Mouse (Mus musculus) myocyte (in vitro differentiated cells): ENCODE results near the gene Tldc1. TPM values are rescaled to one million over a fixed set of nuclear protein-coding genes. Genes with fewer than 3 reads are reported as not detected.

Experiments used
- H3K27me3 ChIP-seq: one replicate; pipeline ENCODE4 v1.6.1; 2011; ENCODE audit not compliant: control insufficient read depth, insufficient read depth, insufficient read length
- H3K36me3 ChIP-seq: one replicate; pipeline ENCODE4 v1.6.1; 2011; ENCODE audit not compliant: control insufficient read depth, insufficient read depth
- H3K4me2 ChIP-seq: one replicate; pipeline ENCODE4 v1.6.1; 2011; ENCODE audit warnings: low read depth, control low read depth
- H3K4me3 ChIP-seq: one replicate; pipeline ENCODE4 v1.5.1; 2011; ENCODE audit warnings: mild to moderate bottlenecking, control low read depth, moderate library complexity
- H3K79me2 ChIP-seq: one replicate; pipeline ENCODE4 v1.6.1; 2011; ENCODE audit not compliant: control insufficient read depth, insufficient read depth
- H3ac ChIP-seq: one replicate; pipeline ENCODE4 v1.6.1; 2011; ENCODE audit not compliant: control insufficient read depth, insufficient read length
- CEBPB ChIP-seq: IDR thresholded peaks from 2 replicates; pipeline ENCODE4 v1.6.1; 2011; ENCODE audit warnings: mild to moderate bottlenecking, moderate library complexity; ENCODE audit not compliant: poor library complexity, insufficient read depth, severe bottlenecking
- E2F4 ChIP-seq: IDR thresholded peaks from one replicate; pipeline ENCODE4 v1.6.1; 2011; ENCODE audit warnings: mild to moderate bottlenecking, control low read depth, moderate library complexity; ENCODE audit not compliant: insufficient read depth
- MAX ChIP-seq: IDR thresholded peaks from one replicate; pipeline ENCODE4 v1.6.1; 2011; ENCODE audit warnings: low read depth, mild to moderate bottlenecking, control low read depth
- MYOD1 ChIP-seq, 3 experiments: IDR thresholded peaks; one replicate each; pipeline ENCODE4 v1.6.1; 2011; ENCODE audit warnings: control low read depth in 2 of 3, low read depth in 2 of 3, mild to moderate bottlenecking in 2 of 3, moderate library complexity in 1 of 3; ENCODE audit not compliant: insufficient read length in 2 of 3, control insufficient read depth in 1 of 3
- MYOG ChIP-seq, 3 experiments: IDR thresholded peaks; one replicate each; pipeline ENCODE4 v1.6.1; 2011; ENCODE audit warnings: control low read depth in 2 of 3, low read depth in 2 of 3, mild to moderate bottlenecking in 2 of 3; ENCODE audit not compliant: insufficient read length in 2 of 3, control insufficient read depth in 1 of 3, insufficient read depth in 1 of 3
- POLR2A ChIP-seq: IDR thresholded peaks from one replicate; pipeline ENCODE4 v1.6.1; 2011; ENCODE audit warnings: low read depth, mild to moderate bottlenecking, control low read depth, moderate library complexity; ENCODE audit not compliant: insufficient read length
- POLR2AphosphoS2 ChIP-seq: IDR thresholded peaks from one replicate; pipeline ENCODE4 v1.6.1; 2011; ENCODE audit warnings: low read depth, control low read depth; ENCODE audit not compliant: insufficient read length
- REST ChIP-seq: IDR thresholded peaks from one replicate; pipeline ENCODE4 v1.6.1; 2011; ENCODE audit warnings: mild to moderate bottlenecking, control low read depth, moderate library complexity; ENCODE audit not compliant: insufficient read depth, insufficient read length
- SRF ChIP-seq: IDR thresholded peaks from one replicate; pipeline ENCODE4 v1.6.1; 2011; ENCODE audit warnings: low read depth; ENCODE audit not compliant: control insufficient read depth, insufficient read length
- TCF12 ChIP-seq: IDR thresholded peaks from one replicate; pipeline ENCODE4 v1.6.1; 2011; ENCODE audit warnings: mild to moderate bottlenecking, control low read depth; ENCODE audit not compliant: poor library complexity, insufficient read depth, severe bottlenecking
- TCF3 ChIP-seq: IDR thresholded peaks from one replicate; pipeline ENCODE4 v1.6.1; 2011; ENCODE audit warnings: low read depth, control low read depth; ENCODE audit not compliant: insufficient read length
- USF1 ChIP-seq: IDR thresholded peaks from one replicate; pipeline ENCODE4 v1.6.1; 2011; ENCODE audit warnings: low read depth, mild to moderate bottlenecking, control low read depth, moderate library complexity
- polyA plus RNA-seq: library from polyadenylated mRNA; unstranded; fragments of >200 nt; fragmentation: generic; extraction: Trizol; gene quantifications from one replicate; pipeline ENCODE4 v1.2.1, GENCODE M21; 2012; ENCODE audit warnings: missing spikeins

Tldc1 gene
- polyA plus RNA-seq, 1 experiment = 9.6 TPM

DNA sequence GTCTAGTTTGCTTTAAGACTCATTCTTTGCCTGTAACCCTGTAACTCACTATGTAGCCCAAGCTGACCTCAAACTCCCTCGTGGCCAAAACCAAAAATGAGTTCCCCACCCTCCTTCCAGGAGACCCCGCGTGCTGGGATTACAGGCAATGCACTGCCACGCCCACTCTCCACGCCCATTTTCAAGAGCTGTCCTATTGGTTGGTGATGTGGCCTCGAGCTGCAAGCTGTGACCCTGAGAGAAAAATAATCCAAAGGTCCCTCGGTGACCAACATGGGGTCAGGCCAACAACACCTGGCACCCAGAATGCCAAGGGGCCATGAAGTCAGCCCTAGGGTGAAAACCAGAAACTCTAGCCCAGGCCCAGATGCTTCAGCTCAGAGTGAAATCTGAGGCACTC lies 16.5 kb upstream of the Tldc1 start:
- Histone ChIP-seq H3ac (no peak overlapping the region), H3K36me3 (no peaks in the 10 kb centered on the region), H3K27me3 (no peaks in the 10 kb centered on the region), H3K79me2 (no peaks in the 10 kb centered on the region), H3K4me2 (no peak overlapping the region), H3K4me3 (no peak overlapping the region)
- no peak for TF ChIP-seq MAX
- no peak for TF ChIP-seq CEBPB
- TF ChIP-seq TCF3 = no peak
- TF ChIP-seq MYOG (IDR thresholded peaks at IDR 0.05; ENCODE audit: control insufficient read depth in 1 of 3, insufficient read depth in 1 of 3, insufficient read length in 2 of 3, low read depth in 2 of 3) = no peak
- no peak for TF ChIP-seq TCF12
- TF ChIP-seq E2F4 = no peak
- TF ChIP-seq MYOD1 (IDR thresholded peaks at IDR 0.05; ENCODE audit: control insufficient read depth in 1 of 3, insufficient read length in 2 of 3, low read depth in 2 of 3) = no peak
- TF ChIP-seq POLR2A = no peak
- no peak for TF ChIP-seq POLR2AphosphoS2
- TF ChIP-seq SRF = no peak
- TF ChIP-seq USF1 = no peak
- no peak for TF ChIP-seq REST

DNA sequence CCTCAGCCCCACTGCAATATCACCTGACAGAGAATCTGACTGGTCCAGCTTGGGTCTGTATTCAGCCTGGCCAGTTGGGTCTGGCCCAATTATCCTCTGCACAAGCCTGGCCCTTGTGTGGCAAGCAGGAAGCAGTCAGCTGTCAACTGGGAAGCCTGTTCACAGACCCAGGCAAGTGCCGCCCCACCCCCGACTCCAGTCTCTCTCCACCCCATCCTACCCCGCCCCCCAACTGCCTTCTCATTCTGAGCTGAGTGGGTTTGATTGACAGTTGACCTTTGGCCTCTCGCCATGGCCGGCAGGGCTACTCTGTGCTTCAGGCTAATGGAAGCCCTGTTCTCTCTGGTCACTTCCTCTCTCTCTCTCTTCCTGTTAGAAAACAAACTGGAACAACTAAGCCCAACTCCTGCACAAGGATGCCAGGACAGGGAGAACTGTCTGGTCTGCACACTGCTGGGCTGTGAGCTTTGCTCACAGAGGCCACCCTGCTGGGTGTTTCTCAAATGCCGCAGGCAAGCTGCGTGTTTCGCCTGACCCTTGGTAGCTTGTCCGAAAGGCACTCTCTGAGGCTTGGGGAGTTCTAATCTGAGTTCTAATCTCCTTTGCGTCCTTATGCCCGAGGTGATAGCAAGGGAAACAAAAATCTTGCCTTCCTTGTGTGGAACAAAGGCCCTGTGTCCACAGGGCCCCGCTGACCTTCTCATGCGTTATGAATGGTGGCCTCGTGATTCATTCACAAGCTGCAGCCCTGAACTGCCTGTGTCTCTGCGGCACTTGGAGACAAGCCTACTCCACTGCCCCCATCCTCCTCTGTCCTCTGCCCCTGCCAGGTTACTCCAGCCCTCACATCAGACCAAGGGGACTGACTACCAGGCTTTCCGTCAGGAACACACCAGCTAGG lies 13.8 kb upstream of the Tldc1 start:
- H3ac ChIP-seq = no peak overlapping the region
- H3K4me3 ChIP-seq = no peak overlapping the region
- TF ChIP-seq E2F4 (no peak), MYOD1 (IDR thresholded peaks at IDR 0.05; ENCODE audit: control insufficient read depth in 1 of 3, insufficient read length in 2 of 3, low read depth in 2 of 3) (peak in 2 of 3 experiments; percentile 6 to 22), TCF12 (no peak), POLR2A (no peak), USF1 (no peak), MYOG (IDR thresholded peaks at IDR 0.05; ENCODE audit: control insufficient read depth in 1 of 3, insufficient read depth in 1 of 3, insufficient read length in 2 of 3, low read depth in 2 of 3) (peak in 1 of 3 experiments; percentile 19), CEBPB (no peak)
- H3K79me2 ChIP-seq = no peaks in the 10 kb centered on the region
- no peaks in the 10 kb centered on the region for H3K36me3 ChIP-seq
- no peaks in the 10 kb centered on the region for H3K27me3 ChIP-seq
- no peak overlapping the region for H3K4me2 ChIP-seq

DNA sequence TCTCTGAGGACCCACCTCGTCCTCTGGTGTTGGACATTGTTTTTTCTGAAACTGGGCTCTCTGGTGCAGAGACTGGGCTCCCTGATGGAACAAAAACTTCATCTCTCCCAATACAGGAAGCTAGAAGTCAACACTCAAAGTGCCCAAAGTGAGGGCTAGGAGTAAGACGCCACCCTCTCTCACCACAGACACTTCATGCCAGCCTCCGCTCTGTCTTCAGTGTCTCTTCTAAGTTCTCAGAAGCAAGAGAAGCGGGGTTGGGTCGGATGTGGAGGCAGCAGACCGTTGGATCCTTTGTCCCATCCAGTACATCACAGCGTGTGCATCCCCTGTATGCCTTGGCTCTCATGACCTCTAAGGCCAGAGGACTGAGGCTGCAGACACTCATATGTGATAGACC lies 11.4 kb upstream of the Tldc1 start:
- H3K36me3 ChIP-seq = no peaks in the 10 kb centered on the region
- H3ac ChIP-seq = no peak overlapping the region
- no peaks in the 10 kb centered on the region for H3K27me3 ChIP-seq
- H3K4me2 ChIP-seq = no peak overlapping the region
- H3K4me3 ChIP-seq = no peak overlapping the region
- H3K79me2 ChIP-seq = no peaks in the 10 kb centered on the region
- no peak for TF ChIP-seq POLR2AphosphoS2
- TF ChIP-seq REST = no peak
- no peak for TF ChIP-seq TCF12
- no peak for TF ChIP-seq TCF3
- TF ChIP-seq USF1 = no peak

DNA sequence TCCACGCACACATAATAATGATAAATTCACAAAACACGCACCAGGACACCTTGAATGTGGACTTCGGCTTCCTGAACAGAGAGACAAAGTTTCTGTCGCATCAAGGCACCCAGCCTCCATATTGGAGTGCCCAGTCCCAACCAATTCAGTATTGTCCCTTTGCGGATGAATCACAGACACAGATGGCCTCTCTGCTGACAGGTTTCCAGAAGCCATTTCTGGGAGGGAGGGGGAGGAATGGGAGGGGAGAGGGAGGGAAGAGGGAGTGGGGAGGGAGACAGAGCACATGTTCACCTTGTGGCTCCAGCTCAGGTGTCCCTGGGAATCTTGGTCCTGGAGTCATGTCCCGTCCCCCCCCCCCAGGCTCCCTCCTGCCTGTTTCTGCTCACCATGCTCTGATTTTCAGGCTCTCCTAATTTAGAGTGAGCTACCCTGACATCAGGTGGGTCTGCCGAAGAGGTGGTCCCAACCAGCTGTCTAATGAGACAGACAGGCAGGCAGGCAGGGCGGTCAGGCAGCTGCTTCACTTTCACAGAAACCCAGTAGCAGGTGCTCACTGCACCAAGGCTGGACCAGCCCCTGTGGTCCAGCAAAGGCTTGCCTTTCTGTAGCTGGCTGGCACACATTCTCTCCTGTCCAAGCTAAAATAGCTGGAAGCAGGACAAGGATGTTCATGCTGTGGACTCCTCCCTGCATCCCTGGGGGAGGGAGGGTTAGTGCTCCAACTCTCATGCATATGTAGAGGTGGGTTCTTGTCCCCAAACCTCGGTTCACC lies 10.6 kb upstream of the Tldc1 start:
- H3K4me2 ChIP-seq = no peak overlapping the region
- no peak for TF ChIP-seq MAX
- TF ChIP-seq E2F4 = no peak
- TF ChIP-seq MYOD1 (IDR thresholded peaks at IDR 0.05; ENCODE audit: control insufficient read depth in 1 of 3, insufficient read length in 2 of 3, low read depth in 2 of 3) = peak in 2 of 3 experiments; percentile 69 to 82
- TF ChIP-seq MYOG (IDR thresholded peaks at IDR 0.05; ENCODE audit: control insufficient read depth in 1 of 3, insufficient read depth in 1 of 3, insufficient read length in 2 of 3, low read depth in 2 of 3) = peak in 2 of 3 experiments; percentile 56 to 71
- no peak for TF ChIP-seq REST
- TF ChIP-seq SRF = no peak
- peak; percentile 7 for TF ChIP-seq TCF3
- H3K4me3 ChIP-seq = no peak overlapping the region
- no peaks in the 10 kb centered on the region for H3K79me2 ChIP-seq
- H3K36me3 ChIP-seq = no peaks in the 10 kb centered on the region
- H3K27me3 ChIP-seq = no peaks in the 10 kb centered on the region
- H3ac ChIP-seq = no peak overlapping the region

DNA sequence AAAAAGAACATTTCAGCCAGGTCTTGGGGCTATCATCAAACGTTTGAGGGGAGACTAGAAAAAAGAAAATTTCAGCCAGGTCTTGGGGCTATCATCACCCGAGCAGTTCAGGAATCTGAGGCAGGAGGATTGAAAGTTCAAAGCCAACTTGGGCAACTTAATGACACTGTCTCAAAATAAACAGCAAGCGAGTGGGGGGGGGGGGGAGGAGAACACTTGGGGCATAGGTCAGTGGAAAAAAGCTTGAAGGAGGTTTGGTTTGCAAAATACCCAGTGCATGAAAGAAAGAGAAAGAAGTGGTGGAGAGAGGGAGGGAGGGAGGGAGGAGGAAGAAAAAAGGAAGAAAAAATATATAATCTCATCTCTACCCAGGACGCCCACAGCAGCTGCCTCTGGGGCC lies 9.1 kb upstream of the Tldc1 start:
- Histone ChIP-seq H3ac (no peak overlapping the region), H3K4me2 (no peak overlapping the region), H3K36me3 (no peaks in the 10 kb centered on the region), H3K27me3 (no peaks in the 10 kb centered on the region), H3K79me2 (no peaks in the 10 kb centered on the region), H3K4me3 (no peak overlapping the region)
- no peak for TF ChIP-seq CEBPB
- TF ChIP-seq TCF12 = no peak
- TF ChIP-seq USF1 = no peak
- TF ChIP-seq POLR2A = no peak
- TF ChIP-seq MYOD1 (IDR thresholded peaks at IDR 0.05; ENCODE audit: control insufficient read depth in 1 of 3, insufficient read length in 2 of 3, low read depth in 2 of 3) = no peak
- TF ChIP-seq E2F4 = no peak
- no peak for TF ChIP-seq MAX
- no peak for TF ChIP-seq TCF3
- TF ChIP-seq MYOG (IDR thresholded peaks at IDR 0.05; ENCODE audit: control insufficient read depth in 1 of 3, insufficient read depth in 1 of 3, insufficient read length in 2 of 3, low read depth in 2 of 3) = no peak
- TF ChIP-seq POLR2AphosphoS2 = no peak
